Mouse (Mus musculus): ENCODE measurements around the gene Smim17.
"Not testable (repeated sequence)": the region's sequence is repeated elsewhere in the genome, so short reads cannot be mapped to it uniquely, and the experiment has no call there.

The Smim17 gene

DNA sequence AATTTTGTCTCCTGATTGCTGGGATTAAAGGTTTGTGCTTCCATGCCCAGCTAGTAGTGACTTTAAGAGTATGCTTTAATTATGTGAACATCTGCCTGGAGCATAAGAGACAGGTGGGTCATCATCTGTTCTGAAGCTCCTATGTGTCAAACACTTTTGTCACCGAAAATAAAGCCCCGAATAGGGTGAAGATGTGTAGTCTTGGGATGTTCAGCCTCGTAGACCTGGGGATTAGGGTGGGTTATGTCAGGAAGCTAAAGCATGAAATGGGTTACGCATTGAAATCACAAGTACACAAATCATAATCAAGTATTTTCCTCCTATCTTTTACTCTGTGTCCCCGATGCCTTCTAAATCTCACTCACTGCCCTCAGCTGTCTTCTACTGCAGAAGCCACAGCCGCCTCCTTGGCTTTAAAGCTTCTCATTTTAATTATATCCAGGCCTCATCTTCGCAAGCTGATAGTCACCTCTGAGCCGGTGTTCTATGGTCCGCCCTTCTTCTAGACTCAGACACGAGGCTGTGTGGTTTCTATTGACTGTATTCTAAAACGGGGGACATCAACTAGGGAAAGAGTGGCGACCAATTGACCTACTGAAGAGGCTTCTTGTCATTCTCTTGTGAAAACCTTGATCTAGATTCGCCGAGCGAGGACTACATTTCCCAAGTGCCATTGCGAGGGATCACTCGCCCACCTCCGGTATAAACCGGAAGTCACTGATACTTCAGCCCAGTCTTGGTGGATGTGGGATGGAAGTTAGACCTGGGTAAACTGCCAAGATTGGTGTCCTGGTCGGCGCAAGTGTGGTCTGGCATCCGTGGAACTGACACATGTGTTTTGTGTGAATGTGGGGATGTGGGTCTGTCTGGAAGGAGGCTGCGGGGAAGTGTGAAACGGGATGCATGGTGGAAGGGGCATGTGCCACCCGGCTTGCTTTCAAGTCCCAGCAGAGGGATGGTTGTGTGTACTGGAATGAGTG lies at the start of gene Smim17:
Gene Smim17, plus strand, starts transcription at position 720 of the 980 bp plus-strand sequence.
- DNase-seq, result peak; percentile 25 to 30

DNA sequence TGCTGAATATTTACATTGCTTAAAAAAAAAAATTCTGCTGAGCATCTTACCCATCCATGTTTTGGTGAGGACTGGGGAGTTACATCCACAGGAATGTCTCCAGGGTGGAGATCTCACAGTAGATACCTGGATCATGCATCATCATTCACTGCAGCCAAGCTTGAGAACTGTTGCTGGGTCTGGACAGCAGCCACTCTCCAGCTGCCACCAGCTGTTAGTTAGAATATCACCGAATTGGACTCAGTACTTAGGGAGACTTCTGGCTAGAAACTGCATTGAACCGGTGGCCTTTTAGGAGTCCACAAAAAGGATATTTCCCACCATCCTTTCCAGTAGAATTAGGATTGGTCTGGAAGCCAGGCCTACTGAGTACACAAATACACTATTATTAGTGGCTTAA lies 40.4 kb upstream of the Smim17 start:
- no peak for DNase-seq

DNA sequence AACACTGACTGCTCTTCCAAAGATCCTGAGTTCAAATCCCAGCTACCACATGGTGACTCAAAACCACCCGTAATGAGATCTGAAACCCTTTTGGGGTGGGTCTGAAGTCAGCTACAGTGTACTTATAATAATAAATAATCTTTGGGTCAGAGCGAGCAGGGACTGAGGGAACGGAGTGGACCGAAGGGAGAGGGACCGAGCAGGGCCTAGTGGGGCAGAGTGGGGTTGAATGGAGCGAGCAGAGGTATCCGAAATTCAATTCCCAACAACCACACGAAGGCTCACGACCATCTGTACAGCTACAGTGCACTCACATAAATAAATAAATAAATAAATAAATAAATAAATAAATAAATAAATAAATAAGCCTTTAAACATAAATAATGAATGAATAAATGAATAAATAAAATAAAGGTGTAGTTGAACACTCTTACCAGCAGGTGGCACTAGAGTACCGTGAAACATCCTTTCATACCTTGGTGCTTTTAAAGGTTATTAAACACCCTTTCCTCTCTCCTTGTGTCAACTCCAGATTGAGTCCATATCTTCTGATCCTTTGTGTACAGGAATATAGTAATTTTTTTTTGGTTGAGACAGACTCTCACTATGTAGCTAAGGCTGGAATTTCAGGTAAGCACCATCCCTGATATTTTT lies 39.5 kb upstream of the Smim17 start:
- peak in 1 of 2 experiments; percentile 23 for DNase-seq

DNA sequence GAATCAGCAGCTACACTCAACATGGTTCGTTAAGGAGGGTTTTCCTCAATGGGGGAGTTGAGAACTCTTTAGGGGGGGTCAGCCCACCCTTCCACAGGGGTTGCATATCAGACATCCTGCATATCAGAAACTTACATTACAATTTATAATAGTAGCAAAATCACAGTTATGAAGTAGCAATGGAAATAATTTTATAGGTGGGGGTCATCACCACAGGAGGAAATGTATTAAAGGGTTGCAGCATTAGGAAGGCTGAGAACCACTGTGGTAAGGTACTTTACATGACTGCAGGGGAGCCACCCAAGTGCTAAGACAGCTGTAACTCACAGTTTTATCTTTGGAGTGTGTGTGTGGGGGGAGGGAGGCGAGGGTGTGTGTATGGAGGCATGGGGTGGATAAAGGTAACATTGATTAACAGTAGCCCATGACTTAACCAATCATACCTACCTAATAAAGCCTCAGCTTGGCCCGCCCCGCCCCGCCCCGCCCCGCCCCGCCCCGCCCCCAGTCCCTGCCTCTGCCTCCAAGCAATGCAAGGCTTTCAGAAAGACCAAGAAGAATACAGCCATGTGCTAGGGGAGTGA lies 37.9 kb upstream of the Smim17 start:
- DNase-seq, result no peak

DNA sequence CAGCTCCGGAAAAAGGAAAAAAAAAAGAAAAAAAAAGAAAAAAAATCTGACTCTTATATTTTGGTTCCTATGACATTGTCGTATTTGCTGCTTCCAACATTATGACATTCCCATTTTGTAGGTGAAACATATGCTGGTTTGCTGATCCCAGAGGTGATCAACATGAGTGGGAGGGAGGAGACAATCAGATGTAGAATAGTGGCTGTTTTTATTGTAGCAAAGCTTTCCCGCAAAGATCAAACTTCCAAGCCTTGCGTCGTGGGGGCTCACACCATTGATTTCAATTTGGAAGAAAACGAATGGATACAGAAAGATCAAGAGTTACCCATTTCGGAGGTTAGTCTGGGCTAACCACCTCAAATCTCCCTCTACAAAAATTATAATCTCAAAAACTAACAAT lies 36.8 kb upstream of the Smim17 start:
- DNase-seq, result no peak

DNA sequence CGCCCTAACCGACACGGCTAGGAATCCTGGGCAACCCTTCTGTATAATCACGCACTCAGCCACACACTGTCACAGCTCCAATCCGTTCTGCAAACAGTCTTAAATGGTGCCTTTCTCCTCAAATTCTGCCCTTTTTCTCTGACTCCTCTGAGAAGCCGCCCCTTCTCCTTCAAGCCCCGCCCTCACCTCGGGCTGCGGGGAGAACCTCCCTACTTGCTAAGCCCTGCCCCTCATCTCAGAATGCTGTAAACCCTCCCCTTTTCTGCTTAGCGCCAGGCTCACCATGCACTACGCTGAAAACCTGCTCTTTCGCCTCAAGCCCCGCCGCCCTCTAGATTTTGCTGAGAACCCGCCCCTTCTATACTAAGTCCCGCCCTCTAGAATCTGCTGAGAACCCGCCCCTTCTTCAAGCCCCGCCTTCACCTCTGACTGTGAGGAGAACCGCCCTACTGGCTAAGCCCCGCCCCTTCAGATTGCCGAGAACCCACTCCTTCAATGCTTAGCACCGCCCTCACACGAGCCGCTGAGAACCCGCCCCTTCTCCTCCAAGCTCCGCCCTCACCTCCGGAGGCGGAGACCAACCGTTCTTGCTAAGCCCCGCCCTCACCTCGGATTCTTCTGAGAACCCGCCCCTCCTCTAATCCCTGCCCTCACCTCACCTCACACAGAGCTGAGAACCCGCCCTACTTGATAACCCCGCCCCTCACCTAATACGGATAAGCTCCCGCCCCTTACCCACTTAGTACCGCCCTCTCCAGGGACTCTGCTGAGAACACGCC lies 36.1 kb upstream of the Smim17 start:
- peak; percentile 98 to 99 for DNase-seq

DNA sequence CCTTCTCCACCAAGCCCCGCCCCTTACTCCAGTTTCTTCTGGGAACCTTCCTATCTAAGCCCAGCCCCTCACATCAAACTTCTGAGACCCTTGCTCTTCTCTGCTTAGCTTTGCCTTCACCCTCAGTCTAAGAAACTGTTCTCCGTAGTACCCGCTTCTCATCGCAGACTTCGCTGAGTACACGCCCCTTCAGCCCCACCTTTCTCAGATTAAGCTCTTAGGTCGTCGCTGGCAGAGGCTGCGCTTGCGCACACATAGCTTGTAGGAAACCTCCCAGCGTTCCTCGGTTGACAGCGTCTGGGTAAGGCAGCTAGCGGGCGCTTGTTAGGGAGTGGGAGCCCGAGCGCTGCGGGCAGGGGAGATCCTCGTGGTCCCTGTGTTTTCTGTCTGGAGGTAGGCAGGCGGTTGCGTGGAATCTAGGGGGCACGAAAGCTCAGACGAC lies 35.4 kb upstream of the Smim17 start, which contains the start of gene Zfp78:
Gene Zfp78, plus strand, starts transcription at position 234 of the 442 bp plus-strand sequence.
- peak; percentile 88 to 89 for DNase-seq

DNA sequence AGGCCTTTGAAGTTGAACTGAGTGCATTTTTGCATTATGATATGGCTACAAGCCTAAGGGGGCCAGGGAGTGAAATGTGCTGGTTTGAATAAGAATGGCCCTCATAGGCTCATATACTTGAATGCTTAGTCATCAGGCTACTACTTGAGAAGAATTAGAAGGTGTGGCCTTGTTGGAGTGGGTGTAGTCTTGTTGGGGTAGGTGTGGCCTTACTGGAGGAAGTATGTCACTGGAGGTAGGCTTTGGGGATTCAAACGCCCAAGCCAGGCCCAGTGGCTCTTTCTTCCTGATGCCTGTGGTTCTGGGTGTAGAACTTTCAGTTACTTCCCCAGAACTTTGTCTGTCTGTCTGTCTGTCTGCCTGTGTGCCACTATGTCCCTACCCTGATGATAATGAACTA lies 33.8 kb upstream of the Smim17 start:
- no peak for DNase-seq

DNA sequence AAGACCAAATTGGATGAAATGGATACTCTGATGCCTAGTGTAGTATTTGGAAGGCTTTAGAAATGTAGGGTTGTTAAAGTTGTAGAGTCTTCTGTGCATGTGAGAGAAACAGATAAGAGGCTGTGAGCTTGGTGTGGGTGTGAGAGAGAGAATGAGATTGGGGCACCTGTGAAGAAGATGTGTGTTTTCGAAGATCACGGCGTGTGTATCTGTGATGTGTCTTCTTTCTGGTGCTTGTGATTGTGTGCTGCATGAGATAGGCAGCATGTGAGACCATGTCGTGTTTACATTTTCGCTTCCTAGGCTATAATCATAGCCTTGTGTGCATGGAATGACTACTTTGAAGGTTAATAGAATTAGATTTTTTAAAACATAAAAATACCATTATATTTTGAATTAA lies 31.3 kb upstream of the Smim17 start:
- no peak for DNase-seq

DNA sequence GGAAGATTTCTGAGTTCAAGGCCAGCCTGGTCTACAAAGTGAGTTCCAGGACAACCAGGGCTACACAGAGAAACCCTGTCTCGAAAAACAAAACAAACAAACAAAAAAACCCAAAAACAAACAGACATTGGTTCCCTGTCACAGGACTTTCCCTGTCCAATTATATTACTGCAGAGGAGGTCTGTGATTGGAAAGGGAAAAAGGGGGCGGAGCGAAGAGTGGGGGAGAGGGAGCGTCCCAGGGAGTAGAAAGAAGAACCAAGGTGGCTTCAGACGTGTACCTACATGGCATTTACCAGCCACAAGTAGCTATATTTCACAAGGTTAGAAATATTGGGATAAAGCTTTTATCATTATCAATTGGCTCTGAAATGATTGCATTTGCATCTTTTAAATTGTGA lies 30.4 kb upstream of the Smim17 start:
- DNase-seq, result not testable (repeated sequence)

DNA sequence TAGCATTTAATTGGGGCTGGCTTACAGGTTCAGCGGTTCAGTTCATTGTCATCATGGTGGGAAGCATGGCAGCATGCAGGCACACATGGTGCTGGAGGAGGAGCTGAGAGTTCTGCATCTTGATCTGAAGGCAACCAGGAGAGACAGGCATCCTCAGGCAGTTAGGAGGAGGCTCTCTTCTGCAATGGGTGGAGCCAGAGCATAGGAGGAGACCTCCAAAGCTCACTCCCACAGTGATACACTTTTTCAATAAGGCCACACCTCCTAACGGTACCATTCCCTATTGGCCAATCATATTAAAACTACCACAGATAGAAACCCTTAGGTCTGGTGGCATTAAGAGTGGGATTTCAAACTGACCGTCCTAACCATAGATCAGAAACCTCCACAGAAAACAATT lies 29.1 kb upstream of the Smim17 start:
- DNase-seq, result no peak

DNA sequence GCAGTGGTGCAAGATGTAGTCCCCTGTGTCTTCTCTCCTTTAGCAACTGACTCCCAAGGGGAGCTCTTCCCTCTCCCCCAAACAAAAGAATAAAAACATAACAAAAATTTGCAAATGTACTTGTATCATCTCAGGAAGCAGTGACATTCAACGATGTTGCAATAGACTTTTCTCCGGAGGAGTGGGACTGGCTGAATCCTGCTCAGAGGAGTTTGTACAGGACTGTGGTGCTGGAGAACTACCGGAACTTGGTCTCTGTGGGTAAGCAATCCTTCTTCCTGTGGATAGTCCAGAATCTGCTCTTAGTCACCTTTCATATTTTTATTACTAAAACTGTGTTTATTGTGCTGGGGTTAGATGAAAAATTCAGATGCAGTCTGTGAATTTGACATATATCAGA lies 25.5 kb upstream of the Smim17 start:
- no peak for DNase-seq

DNA sequence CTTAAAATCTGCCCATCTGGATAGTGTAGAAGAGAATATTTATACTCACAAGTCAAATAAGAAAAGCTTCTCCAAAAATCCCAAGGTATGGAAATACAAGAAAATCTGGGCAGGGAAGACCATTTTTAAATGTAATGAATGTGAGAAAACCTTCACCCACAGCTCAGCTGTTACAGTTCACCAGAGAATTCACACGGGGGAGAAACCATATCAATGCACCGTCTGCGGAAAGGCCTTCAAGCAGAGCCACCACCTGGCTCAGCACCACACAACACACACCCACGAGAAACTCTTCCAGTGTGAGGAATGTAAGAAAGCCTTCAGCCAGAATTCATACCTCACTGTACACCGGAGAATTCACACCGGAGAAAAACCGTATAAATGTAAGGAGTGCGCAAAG lies 20.1 kb upstream of the Smim17 start:
- no peak for DNase-seq

DNA sequence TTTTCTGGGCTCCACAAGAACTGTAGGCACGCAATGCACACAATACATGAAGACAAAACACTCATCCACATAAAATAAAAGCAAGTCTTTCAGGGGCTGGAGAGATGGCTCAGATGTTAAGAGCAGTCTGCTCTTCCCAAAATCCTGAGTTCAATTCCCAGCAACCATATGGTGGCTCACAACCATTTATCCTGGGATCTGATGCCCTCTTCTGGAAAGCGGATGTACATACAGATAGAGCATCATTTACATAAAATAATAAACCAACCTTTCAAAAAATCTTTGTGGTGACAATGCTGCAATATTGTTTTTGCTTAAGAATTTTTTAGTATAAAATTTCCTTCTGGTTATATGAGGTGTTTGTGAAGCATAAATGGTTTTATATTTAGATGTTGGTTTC lies 17.1 kb upstream of the Smim17 start:
- DNase-seq, result no peak

DNA sequence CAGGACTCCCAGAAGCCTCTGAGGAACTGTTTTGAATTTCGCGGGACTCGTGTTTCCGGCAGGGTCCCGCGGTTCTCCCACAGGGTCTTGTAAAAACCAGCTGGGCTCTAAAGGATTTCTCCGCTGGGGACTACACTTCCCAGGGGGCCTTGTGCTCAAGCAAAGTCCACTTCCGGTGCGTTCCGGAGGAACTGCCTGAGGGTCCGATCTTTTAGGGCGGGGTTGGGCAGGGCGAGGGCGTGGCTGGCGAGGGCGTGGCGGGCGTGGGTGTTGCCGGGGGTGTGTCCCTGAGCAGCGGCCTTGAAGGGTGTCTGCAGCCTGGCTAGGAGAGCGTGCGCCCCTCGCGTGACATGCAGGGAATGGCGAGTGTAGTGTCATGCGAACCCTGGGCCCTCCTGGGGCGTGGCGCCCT lies 15.5 kb upstream of the Smim17 start, which contains the start of gene Zfp28:
Gene Zfp28, plus strand, starts transcription at position 252 of the 412 bp plus-strand sequence.
- DNase-seq, result peak; percentile 93 to 95

DNA sequence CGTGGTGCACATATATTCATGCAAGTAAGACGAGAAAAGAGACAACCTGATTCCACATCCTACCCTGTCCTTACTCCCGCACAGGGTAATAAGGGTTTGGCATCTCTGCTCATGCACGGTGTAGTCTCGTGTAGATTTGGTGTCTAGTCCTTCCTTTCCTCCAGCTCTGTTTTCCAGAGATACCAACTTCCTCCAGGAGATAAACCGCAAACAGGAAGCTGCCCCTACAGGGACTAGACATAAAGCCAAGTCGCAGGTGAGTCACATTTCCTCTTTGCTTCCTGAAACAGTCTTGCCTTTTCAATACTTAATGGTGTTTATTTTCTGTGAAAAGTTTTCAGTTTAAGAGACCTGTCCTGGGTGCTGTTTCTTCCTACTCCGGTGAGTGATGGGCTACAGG lies 14.5 kb upstream of the Smim17 start:
- DNase-seq, result no peak

DNA sequence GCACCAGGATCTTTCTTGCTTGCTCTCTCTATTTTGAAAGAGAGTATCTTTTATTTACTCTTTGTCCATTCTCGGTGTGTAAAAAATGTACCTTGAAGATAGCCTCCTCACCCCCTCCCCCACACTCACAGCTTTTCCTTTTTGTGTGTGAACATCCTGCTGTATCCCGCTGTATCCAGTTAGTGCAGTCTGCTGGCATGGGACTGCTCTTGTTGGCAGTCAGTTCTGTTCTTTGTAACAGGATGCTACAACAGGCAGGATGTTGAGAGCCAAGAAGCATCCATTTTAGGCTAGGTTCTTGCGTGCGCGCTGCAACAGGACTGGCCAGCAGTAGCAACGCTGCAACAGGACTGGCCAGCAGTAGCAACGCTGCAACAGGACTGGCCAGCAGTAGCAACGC lies 11.5 kb upstream of the Smim17 start:
- peak in 1 of 2 experiments; percentile 12 for DNase-seq

DNA sequence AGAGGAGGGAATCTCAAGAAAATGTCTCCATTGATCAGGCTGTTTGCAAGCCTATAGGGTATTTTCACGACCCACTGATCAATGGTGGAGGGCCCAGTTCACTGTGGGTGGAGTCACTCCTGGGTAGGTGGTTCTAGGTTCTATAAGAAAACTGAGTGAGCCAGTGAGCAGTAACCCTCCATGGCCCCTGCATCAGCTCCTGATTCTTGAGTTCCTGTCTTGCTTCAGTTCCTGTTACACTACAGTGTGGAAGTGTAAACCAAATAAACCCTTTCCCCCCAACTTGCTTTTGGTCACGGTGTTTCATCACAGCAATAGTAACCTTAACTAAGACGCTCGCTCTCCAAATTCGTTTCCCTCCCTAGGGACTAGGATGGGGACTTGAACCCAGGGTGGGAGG lies 9.5 kb upstream of the Smim17 start:
- DNase-seq, result no peak

DNA sequence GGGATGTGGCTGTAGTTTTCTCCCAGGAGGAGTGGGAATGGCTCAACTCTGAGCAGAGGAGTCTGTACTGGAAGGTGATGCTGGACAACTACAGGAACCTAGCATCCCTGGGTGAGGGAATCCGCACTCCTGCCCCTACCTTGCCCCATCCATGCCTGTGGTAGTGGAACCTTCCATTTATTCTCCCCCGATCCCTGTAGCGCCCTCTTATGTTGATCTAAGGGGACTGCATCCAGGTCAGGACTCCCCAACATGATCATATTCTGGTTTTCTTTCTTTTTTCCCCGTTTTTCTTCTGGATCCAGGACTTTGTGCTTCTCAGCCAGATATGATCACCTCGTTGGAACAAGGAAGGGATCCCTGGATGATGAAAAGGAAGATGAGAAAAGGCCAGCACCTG lies 9.1 kb upstream of the Smim17 start:
- DNase-seq, result no peak

DNA sequence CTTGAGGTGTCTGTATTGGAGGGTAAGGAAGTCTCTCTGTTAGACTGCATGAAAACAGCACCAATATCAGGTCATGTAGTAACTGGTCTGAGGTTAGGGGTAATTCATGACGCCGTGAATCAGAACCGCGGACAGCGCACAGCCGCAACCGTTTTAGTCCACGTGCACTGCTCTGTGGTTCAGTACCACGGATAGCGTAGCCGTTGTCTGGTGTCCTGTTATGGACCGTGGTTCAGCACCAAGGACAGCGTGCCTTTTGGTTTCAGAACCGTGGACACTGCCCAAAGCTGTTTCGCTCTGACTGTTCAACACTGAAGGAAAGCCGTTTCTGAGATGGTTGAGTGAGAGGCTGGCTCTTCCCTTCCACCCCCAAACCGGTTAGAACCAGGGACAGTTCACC lies 11.5 kb downstream of the Smim17 start, which contains the start of gene Gm20715:
Gene Gm20715, plus strand, starts transcription at position 235 of the 400 bp plus-strand sequence.
- peak; percentile 89 to 92 for DNase-seq

DNA sequence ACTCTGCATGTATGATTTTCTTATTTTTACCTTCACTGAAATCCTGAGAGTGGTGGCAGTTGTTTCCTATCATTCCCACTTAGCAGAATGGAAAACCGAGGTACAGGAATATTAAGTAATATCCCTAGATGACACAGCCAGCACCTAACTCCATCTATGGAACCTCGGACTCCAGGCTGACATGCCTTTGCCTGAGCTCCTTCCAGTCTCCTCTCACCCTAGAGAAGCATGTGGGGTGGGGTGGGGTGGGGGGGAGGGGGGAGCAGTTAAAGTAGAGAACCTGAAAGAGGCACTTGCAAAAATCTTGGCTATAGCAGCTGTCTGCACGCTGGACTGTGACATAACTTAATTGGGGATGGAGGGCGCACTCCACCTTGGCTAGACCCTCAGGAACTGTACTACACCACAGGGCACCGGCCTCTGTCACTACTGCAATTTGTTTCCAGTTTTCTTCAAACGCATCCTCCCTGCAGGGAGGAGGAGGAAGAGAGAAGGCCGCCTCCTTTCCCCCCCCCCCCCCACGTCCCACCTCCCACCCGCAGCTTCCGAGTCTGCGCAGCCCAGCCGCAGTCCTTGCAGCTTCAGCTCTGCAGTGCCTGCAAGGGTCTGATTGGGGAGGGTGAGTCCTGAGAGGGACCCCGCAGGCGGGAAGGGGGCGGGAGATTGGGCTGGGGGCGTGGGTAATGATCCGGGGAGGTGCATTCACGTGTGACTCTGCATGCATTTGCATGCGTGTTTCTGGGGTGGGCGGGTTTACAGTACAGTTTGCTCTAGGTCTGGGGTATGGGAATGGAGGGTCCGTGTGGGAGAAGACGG lies 16.3 kb downstream of the Smim17 start:
- no peak for DNase-seq

DNA sequence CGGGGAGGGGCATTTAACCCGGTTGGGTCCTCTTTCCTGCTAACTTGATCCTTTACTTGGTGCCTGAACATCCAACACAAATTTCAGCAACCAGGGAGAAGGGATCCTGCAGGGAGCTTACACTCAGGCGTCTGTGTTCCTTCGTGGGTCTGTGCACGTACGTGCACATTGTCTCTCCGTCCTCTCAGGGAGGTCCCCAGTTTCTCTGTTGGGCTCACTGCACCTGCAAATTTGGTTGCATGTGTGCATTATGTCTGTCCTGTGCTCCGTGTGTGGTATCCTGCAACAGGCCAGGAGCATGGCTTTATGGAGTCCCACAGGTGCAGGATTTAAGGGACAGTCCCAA lies 16.9 kb downstream of the Smim17 start:
- no peak for DNase-seq
